Mouse (Mus musculus) spleen, postnatal 10 days (tissue): Measurements from ENCODE around the gene Trpm3.

ENCODE experiments used
- DNase-seq, 2 experiments: peaks; one replicate each; pipeline ENCODE4 v3.0.0; 2021 to 2022; ENCODE audit warnings: low spot score in 2 of 2

Gene Trpm3

GRCm38 (mm10) chr19:23036782-23037477 lies 898.1 kb downstream of the Trpm3 start:
- DNase-seq: no peak

GRCm38 (mm10) chr19:23037499-23037898 lies 898.7 kb downstream of the Trpm3 start:
- no peak for DNase-seq

- DNase-seq: no peak
Measured at GRCm38 (mm10) chr19:23038321-23038720, 899.5 kb downstream of the Trpm3 start.

GRCm38 (mm10) chr19:23041483-23042167 lies 902.8 kb downstream of the Trpm3 start:
- no peak for DNase-seq

- DNase-seq: no peak
Measured at GRCm38 (mm10) chr19:23042168-23042733, 903.4 kb downstream of the Trpm3 start.

- no peak for DNase-seq
Measured at GRCm38 (mm10) chr19:23043699-23044098, 904.9 kb downstream of the Trpm3 start.
